Comparison of ENCODE assay signal across 20 mouse cellular contexts in genomic region chr8:120207364-120207763, GRCm38 (mm10). TPM values are rescaled to one million over a fixed set of nuclear protein-coding genes. Genes with fewer than 3 reads are reported as not detected.
DNase-seq lines count a peak whose midpoint lies in the region; ATAC-seq and TF ChIP-seq lines count a peak whose summit lies in the region.
"Had no signal": no experiment of that assay in that cellular context is flagged by ENCODE, and none has a peak within 500 bp of the region (broad histone marks: within the 10 kb centered on the region; RNA-seq: fewer than 3 reads in every experiment).

No protein-coding gene starts in this region.

- H3K4me3 ChIP-seq in intestine, postnatal 0 days (ENCODE audit: low read depth, low read length), result no peak overlapping the region
- H3K4me3 ChIP-seq in intestine, embryonic 15.5 days (replicated peaks), result no peak overlapping the region
- no peak overlapping the region for H3K4me3 ChIP-seq in liver, postnatal 0 days (ENCODE audit: low read depth, low read length)
- H3K4me3 ChIP-seq in liver, embryonic 11.5 days (ENCODE audit: low read depth, low read length), result no peak overlapping the region
- H3K4me3 ChIP-seq in E14TG2a.4 (replicated peaks; ENCODE audit: low read length), result no peak overlapping the region
- H3K4me3 ChIP-seq: forebrain, embryonic 10.5 days; heart, embryonic 13.5 days; limb, embryonic 15.5 days had no signal

- no peak overlapping the region for H3K4me2 ChIP-seq in intestine, postnatal 0 days (replicated peaks; ENCODE audit: low read depth)
- H3K4me2 ChIP-seq in intestine, embryonic 15.5 days (replicated peaks), result no peak overlapping the region
- no peak overlapping the region for H3K4me2 ChIP-seq in liver, postnatal 0 days (ENCODE audit: low read depth, low read length)
- H3K4me2 ChIP-seq in liver, embryonic 11.5 days, result no peak overlapping the region
- H3K4me2 ChIP-seq: heart, embryonic 13.5 days; limb, embryonic 15.5 days had no signal

- H3K9ac ChIP-seq in intestine, postnatal 0 days (ENCODE audit: low read depth, low read length), result no peak overlapping the region
- no peak overlapping the region for H3K9ac ChIP-seq in intestine, embryonic 15.5 days
- no peak overlapping the region for H3K9ac ChIP-seq in liver, postnatal 0 days (replicated peaks)
- no peak overlapping the region for H3K9ac ChIP-seq in liver, embryonic 11.5 days (ENCODE audit: low read depth, low read length)
- H3K9ac ChIP-seq: heart, embryonic 13.5 days; limb, embryonic 15.5 days had no signal

- 88% methylated on average over 8 of the region's 8 CpGs for WGBS in intestine, postnatal 0 days
- WGBS in intestine, embryonic 15.5 days, result 86% methylated on average over 8 of the region's 8 CpGs
- WGBS in liver, postnatal 0 days (ENCODE audit: insufficient replicate concordance), result 78% methylated on average over 8 of the region's 8 CpGs
- WGBS in liver, embryonic 11.5 days, result 80% methylated on average over 8 of the region's 8 CpGs

- H3K27me3 ChIP-seq in intestine, postnatal 0 days (replicated peaks; ENCODE audit: control insufficient read depth, insufficient read depth, low read length), result no peaks in the 10 kb centered on the region
- H3K27me3 ChIP-seq in intestine, embryonic 15.5 days (replicated peaks), result no peaks in the 10 kb centered on the region
- no peaks in the 10 kb centered on the region for H3K27me3 ChIP-seq in liver, postnatal 0 days (ENCODE audit: insufficient read depth, low read length)
- H3K27me3 ChIP-seq in liver, embryonic 11.5 days (replicated peaks; ENCODE audit: control insufficient read depth, insufficient read depth, low read length), result peaks cover 6% of the 10 kb centered on the region; the same call in 1 of the 2 replicates
- H3K27me3 ChIP-seq in E14TG2a.4 (ENCODE audit: insufficient read depth, low read length), result 0 out of 2 replicates have a peak, but pooled peaks cover 5% of the 10 kb centered on the region
- H3K27me3 ChIP-seq: limb, embryonic 15.5 days had no signal

- no peaks in the 10 kb centered on the region; the same call in 1 of the 2 replicates for H3K4me1 ChIP-seq in intestine, postnatal 0 days (replicated peaks; ENCODE audit: control insufficient read depth, insufficient read depth, low read length)
- peaks cover 31% of the 10 kb centered on the region for H3K4me1 ChIP-seq in intestine, embryonic 15.5 days (replicated peaks)
- H3K4me1 ChIP-seq in liver, postnatal 0 days (ENCODE audit: insufficient read depth), result no peaks in the 10 kb centered on the region
- peaks cover 14% of the 10 kb centered on the region for H3K4me1 ChIP-seq in liver, embryonic 11.5 days (replicated peaks; ENCODE audit: control insufficient read depth, insufficient read depth, low read length)
- H3K4me1 ChIP-seq in E14TG2a.4 (replicated peaks; ENCODE audit: low read depth, low read length), result peaks cover 17% of the 10 kb centered on the region; the same call in 1 of the 2 replicates

- no peak for TF ChIP-seq EP300 in liver, postnatal 0 days (IDR thresholded peaks at IDR 0.05; ENCODE audit: low read depth)

- TF ChIP-seq CTCF in intestine, postnatal 0 days (IDR thresholded peaks at IDR 0.05; ENCODE audit: low read depth), result peak; percentile 35
- TF ChIP-seq CTCF in liver, postnatal 0 days (IDR thresholded peaks at IDR 0.05; ENCODE audit: low read depth), result peak; percentile 30
- peak; percentile 30 for TF ChIP-seq CTCF in E14TG2a.4 (conservative IDR thresholded peaks at IDR 0.05; ENCODE audit: low read length)

- no peak for ATAC-seq in intestine, postnatal 0 days
- no peak for ATAC-seq in intestine, embryonic 15.5 days
- no peak for ATAC-seq in liver, postnatal 0 days
- ATAC-seq in liver, embryonic 11.5 days (replicated peaks; ENCODE audit: low FRiP score), result no peak
- ATAC-seq: activated CD4-positive, CD25-positive, alpha-beta regulatory T cell, adult 4 months; midbrain, embryonic 16.5 days had no signal

- H3K27ac ChIP-seq in intestine, postnatal 0 days (ENCODE audit: low read depth, low read length), result no peak overlapping the region
- no peak overlapping the region for H3K27ac ChIP-seq in intestine, embryonic 15.5 days
- no peak overlapping the region for H3K27ac ChIP-seq in liver, postnatal 0 days (ENCODE audit: low read depth)
- no peak overlapping the region for H3K27ac ChIP-seq in liver, embryonic 11.5 days (ENCODE audit: low read depth, low read length)
- H3K27ac ChIP-seq: forebrain, embryonic 10.5 days; heart, embryonic 13.5 days; limb, embryonic 15.5 days had no signal

- H3K9me3 ChIP-seq in intestine, postnatal 0 days (ENCODE audit: control insufficient read depth), result no peaks in the 10 kb centered on the region
- no peaks in the 10 kb centered on the region for H3K9me3 ChIP-seq in intestine, embryonic 15.5 days
- H3K9me3 ChIP-seq in liver, postnatal 0 days (ENCODE audit: low read length), result no peaks in the 10 kb centered on the region
- H3K9me3 ChIP-seq in liver, embryonic 11.5 days (ENCODE audit: control insufficient read depth, low read length), result no peaks in the 10 kb centered on the region
- H3K9me3 ChIP-seq in E14TG2a.4 (ENCODE audit: low read length), result peaks cover 6% of the 10 kb centered on the region
- H3K9me3 ChIP-seq: forebrain, embryonic 10.5 days; heart, embryonic 13.5 days; limb, embryonic 15.5 days had no signal

- no peaks in the 10 kb centered on the region for H3K36me3 ChIP-seq in intestine, postnatal 0 days (ENCODE audit: control insufficient read depth, insufficient read depth)
- no peaks in the 10 kb centered on the region for H3K36me3 ChIP-seq in intestine, embryonic 15.5 days
- H3K36me3 ChIP-seq in liver, postnatal 0 days (replicated peaks; ENCODE audit: insufficient read depth, low read length), result no peaks in the 10 kb centered on the region
- H3K36me3 ChIP-seq in liver, embryonic 11.5 days (ENCODE audit: control insufficient read depth, insufficient read depth, low read length), result no peaks in the 10 kb centered on the region
- no peaks in the 10 kb centered on the region for H3K36me3 ChIP-seq in E14TG2a.4 (ENCODE audit: insufficient read depth, low read length)
- H3K36me3 ChIP-seq: forebrain, embryonic 10.5 days; heart, embryonic 13.5 days; limb, embryonic 15.5 days had no signal

- no peak for DNase-seq in liver, postnatal 0 days
- no peak for DNase-seq in liver, embryonic 11.5 days (ENCODE audit: low spot score)
- DNase-seq in induced T-regulatory cell, adult 2 months (ENCODE audit: low read depth), result peak; percentile 13
- DNase-seq in thymus, adult 18-20 months, result no peak
- DNase-seq: adrenal gland, postnatal 25 days; cerebellum, adult 11 months; cerebellum, postnatal 25 days; heart, adult 11 months; heart, postnatal 36 days; right cerebral cortex, postnatal 14 days; spleen, adult 18-20 months; thymus, postnatal 4 days had no signal

RNA-seq across cellular contexts. Expression of gene Gse1, which starts 20.9 kb away (rescaled TPM):
- polyA plus RNA-seq in intestine, postnatal 0 days (2015; fragmentation: Nextera tagmentation; extraction: Ambion mirVana), result 6.4 and 7.8 TPM in 2 replicates
- 7.9 and 9.6 TPM in 2 replicates for polyA plus RNA-seq in intestine, embryonic 15.5 days (2015; fragmentation: Nextera tagmentation; extraction: Ambion mirVana)
- polyA plus RNA-seq in liver, postnatal 0 days (2015; fragmentation: Nextera tagmentation; extraction: Ambion mirVana), result 7.1 and 7.7 TPM in 2 replicates
- polyA plus RNA-seq in liver, embryonic 11.5 days (2014; fragmentation: Nextera tagmentation; extraction: Ambion mirVana), result 23.1 and 25.3 TPM in 2 replicates

RNA-seq across cellular contexts. Expression of gene Fam92b, which starts 30.1 kb away (rescaled TPM):
- polyA plus RNA-seq in intestine, postnatal 0 days (2015; fragmentation: Nextera tagmentation; extraction: Ambion mirVana), result 0.29 TPM in 1 of 2 replicates, not detected in the other
- polyA plus RNA-seq in intestine, embryonic 15.5 days (2015; fragmentation: Nextera tagmentation; extraction: Ambion mirVana), result 0.78 and 0.93 TPM in 2 replicates
- polyA plus RNA-seq in liver, postnatal 0 days (2015; fragmentation: Nextera tagmentation; extraction: Ambion mirVana), result not detected in 2 replicates
- 0.27 TPM in 1 of 2 replicates, not detected in the other for polyA plus RNA-seq in liver, embryonic 11.5 days (2014; fragmentation: Nextera tagmentation; extraction: Ambion mirVana)
- polyA plus RNA-seq: activated CD4-positive, CD25-positive, alpha-beta regulatory T cell, adult 4 months; heart, embryonic 13.5 days; limb, embryonic 15.5 days had no signal
